Mouse (Mus musculus) CH12.LX (cell line): ENCODE measurements around the gene Tmem233.

Experiments
- BHLHE40 ChIP-seq: IDR thresholded peaks from 2 replicates; pipeline ENCODE4 v1.6.1; 2011; ENCODE audit warnings: mild to moderate bottlenecking, low read depth, low read length, improper control_type of control experiment
- CHD1 ChIP-seq: IDR thresholded peaks from 2 replicates; pipeline ENCODE4 v1.6.1; 2012; ENCODE audit warnings: low read depth, low read length, improper control_type of control experiment, inconsistent platforms
- CTCF ChIP-seq, 2 experiments: IDR thresholded peaks in 1 of 2; conservative IDR thresholded peaks in 1 of 2; 2 replicates each; pipeline ENCODE4 v1.5.1; 2011 to 2012; ENCODE audit warnings: low read depth in 2 of 2, low read length in 2 of 2, improper control_type of control experiment in 1 of 2, inconsistent platforms in 1 of 2, mild to moderate bottlenecking in 1 of 2, moderate library complexity in 1 of 2
- E2F4 ChIP-seq: IDR thresholded peaks from 2 replicates; pipeline ENCODE4 v1.6.1; 2011; ENCODE audit warnings: low read depth, low read length, improper control_type of control experiment; ENCODE audit not compliant: insufficient replicate concordance
- EP300 ChIP-seq: IDR thresholded peaks from 2 replicates; pipeline ENCODE4 v1.6.1; 2011; ENCODE audit warnings: low read length, improper control_type of control experiment
- ETS1 ChIP-seq: conservative IDR thresholded peaks from 2 replicates; pipeline ENCODE4 v1.6.1; 2012; ENCODE audit warnings: low read depth, mild to moderate bottlenecking, inconsistent platforms, low read length, improper control_type of control experiment, moderate library complexity
- JUN ChIP-seq: IDR thresholded peaks from 2 replicates; pipeline ENCODE4 v1.6.1; 2011; ENCODE audit warnings: low read depth, mild to moderate bottlenecking, low read length, improper control_type of control experiment, moderate library complexity; ENCODE audit not compliant: insufficient read depth
- KAT2A ChIP-seq: IDR thresholded peaks from 2 replicates; pipeline ENCODE4 v1.6.1; 2012; ENCODE audit warnings: low read length, improper control_type of control experiment, inconsistent platforms; ENCODE audit not compliant: insufficient replicate concordance
- NRF1 ChIP-seq: IDR thresholded peaks from 2 replicates; pipeline ENCODE4 v1.6.1; 2014; ENCODE audit warnings: low read depth, mild to moderate bottlenecking, inconsistent platforms, low read length, improper control_type of control experiment, moderate library complexity
- POLR2A ChIP-seq: IDR thresholded peaks from 2 replicates; pipeline ENCODE4 v1.6.1; 2011; ENCODE audit warnings: low read depth, mild to moderate bottlenecking, improper control_type of control experiment, low read length
- RAD21 ChIP-seq: IDR thresholded peaks from 2 replicates; pipeline ENCODE4 v1.6.1; 2011; ENCODE audit warnings: low read depth, mild to moderate bottlenecking, low read length, improper control_type of control experiment, moderate library complexity
- USF1 ChIP-seq: IDR thresholded peaks from 2 replicates; pipeline ENCODE4 v1.6.1; 2014; ENCODE audit warnings: low read depth, mild to moderate bottlenecking, inconsistent platforms, low read length, improper control_type of control experiment

- TF ChIP-seq POLR2A (no peak), CTCF (conservative IDR thresholded peaks at IDR 0.05 in 1 of 2, IDR thresholded peaks at IDR 0.05 in 1 of 2; ENCODE audit: low read depth in 2 of 2, low read length in 2 of 2) (no peak), E2F4 (no peak), ETS1 (no peak), USF1 (no peak), EP300 (no peak), BHLHE40 (no peak), JUN (no peak), KAT2A (no peak), CHD1 (no peak), NRF1 (no peak), RAD21 (no peak)
Observed at GRCm38 (mm10) chr5:116009884-116010627, 73.0 kb downstream of the Tmem233 start.
